Mouse (Mus musculus): ENCODE data around the gene Tgm4. TPM values are rescaled to one million over a fixed set of nuclear protein-coding genes. Genes with fewer than 3 reads are reported as not detected.

The Tgm4 gene
- total RNA-seq (2015; ENCODE audit: low replicate concordance) (not detected in 2 replicates), total RNA-seq (2017; ENCODE audit: low replicate concordance) (not detected in 2 replicates)

GRCm38 (mm10) chr9:123034426-123034825, at the start of gene Tgm4:
Gene Tgm4, plus strand, starts transcription at chr9:123034726.
- ATAC-seq (replicated peaks; ENCODE audit: low FRiP score, poor library complexity, severe bottlenecking), result no peak

GRCm38 (mm10) chr9:122998406-122999192, 35.9 kb upstream of the Tgm4 start:
- ATAC-seq (replicated peaks; ENCODE audit: low FRiP score, poor library complexity, severe bottlenecking), result no peak

GRCm38 (mm10) chr9:122999193-122999586, 35.3 kb upstream of the Tgm4 start:
- no peak for ATAC-seq (replicated peaks; ENCODE audit: low FRiP score, poor library complexity, severe bottlenecking)

GRCm38 (mm10) chr9:123004718-123005117, 29.8 kb upstream of the Tgm4 start:
- ATAC-seq (replicated peaks; ENCODE audit: low FRiP score, poor library complexity, severe bottlenecking), result no peak

- no peak; the same call in 1 of the 2 replicates for ATAC-seq (replicated peaks; ENCODE audit: low FRiP score, poor library complexity, severe bottlenecking)
These were observed 28.5 kb upstream of the Tgm4 start for GRCm38 (mm10) chr9:123006071-123006470.

- peak; percentile 87 for ATAC-seq (replicated peaks; ENCODE audit: low FRiP score, poor library complexity, severe bottlenecking)
These were observed 13.4 kb upstream of the Tgm4 start, which contains the start of gene Tmem42 for GRCm38 (mm10) chr9:123020995-123021631. Gene Tmem42, plus strand, starts transcription at chr9:123021326.

GRCm38 (mm10) chr9:123021636-123022379, 12.7 kb upstream of the Tgm4 start:
- no peak for ATAC-seq (replicated peaks; ENCODE audit: low FRiP score, poor library complexity, severe bottlenecking)

- ATAC-seq (replicated peaks; ENCODE audit: low FRiP score, poor library complexity, severe bottlenecking), result no peak
These were observed 10.3 kb upstream of the Tgm4 start for GRCm38 (mm10) chr9:123024201-123024600.

- no peak for ATAC-seq (replicated peaks; ENCODE audit: low FRiP score, poor library complexity, severe bottlenecking)
These were observed 2.9 kb upstream of the Tgm4 start for GRCm38 (mm10) chr9:123031496-123032246.

GRCm38 (mm10) chr9:123047665-123048064, 13.1 kb downstream of the Tgm4 start:
- ATAC-seq (replicated peaks; ENCODE audit: low FRiP score, poor library complexity, severe bottlenecking), result no peak

GRCm38 (mm10) chr9:123058724-123059292, 24.3 kb downstream of the Tgm4 start:
- ATAC-seq (replicated peaks; ENCODE audit: low FRiP score, poor library complexity, severe bottlenecking), result no peak

GRCm38 (mm10) chr9:123060172-123060571, 25.6 kb downstream of the Tgm4 start:
- ATAC-seq (replicated peaks; ENCODE audit: low FRiP score, poor library complexity, severe bottlenecking), result no peak

- no peak for ATAC-seq (replicated peaks; ENCODE audit: low FRiP score, poor library complexity, severe bottlenecking)
These were observed 44.6 kb downstream of the Tgm4 start for GRCm38 (mm10) chr9:123079149-123079548.

GRCm38 (mm10) chr9:123080355-123080754, 45.8 kb downstream of the Tgm4 start:
- no peak for ATAC-seq (replicated peaks; ENCODE audit: low FRiP score, poor library complexity, severe bottlenecking)

GRCm38 (mm10) chr9:123080796-123081195, 46.3 kb downstream of the Tgm4 start:
- ATAC-seq (replicated peaks; ENCODE audit: low FRiP score, poor library complexity, severe bottlenecking), result no peak

GRCm38 (mm10) chr9:123085373-123085772, 50.8 kb downstream of the Tgm4 start:
- no peak for ATAC-seq (replicated peaks; ENCODE audit: low FRiP score, poor library complexity, severe bottlenecking)

GRCm38 (mm10) chr9:123087558-123087957, 53.0 kb downstream of the Tgm4 start:
- no peak for ATAC-seq (replicated peaks; ENCODE audit: low FRiP score, poor library complexity, severe bottlenecking)

GRCm38 (mm10) chr9:123090844-123091243, 56.3 kb downstream of the Tgm4 start:
- ATAC-seq (replicated peaks; ENCODE audit: low FRiP score, poor library complexity, severe bottlenecking), result no peak
